Mouse (Mus musculus) megakaryocyte, embryonic 14.5 days (primary cell): ENCODE measurements around the gene Ube2l6.

Source experiments
- FLI1 ChIP-seq: IDR thresholded peaks from 2 replicates; pipeline ENCODE4 v1.6.1; 2012; ENCODE audit warnings: low read length, inconsistent platforms, mixed read lengths
- GATA1 ChIP-seq: IDR thresholded peaks from 3 replicates; pipeline ENCODE4 v1.6.1; 2012; ENCODE audit warnings: mixed read lengths, low read length, inconsistent platforms, borderline replicate concordance

- no peak for TF ChIP-seq GATA1
- no peak for TF ChIP-seq FLI1
These were observed 5.5 kb upstream of the Ube2l6 start for GRCm38 (mm10) chr2:84793154-84793553.
